Mouse (Mus musculus) embryonic facial prominence, embryonic 10.5 days (tissue): ENCODE measurements around the gene Shisa8. TPM values are rescaled to one million over a fixed set of nuclear protein-coding genes. Genes with fewer than 3 reads are reported as not detected.
"Not testable (repeated sequence)": the region's sequence is repeated elsewhere in the genome, so short reads cannot be mapped to it uniquely, and the experiment has no call there.

Experiments used
- DNase-seq: peaks from one replicate; pipeline ENCODE4 v3.0.0-alpha.2; 2017; ENCODE audit warnings: low spot score
- H3K27ac ChIP-seq: fragments of 300-500 bp; sonication (generic); replicated peaks from 2 replicates; pipeline ENCODE4 v1.5.1; 2016; ENCODE audit warnings: mild to moderate bottlenecking
- H3K27me3 ChIP-seq: fragments of 300-500 bp; sonication (generic); replicated peaks from 2 replicates; pipeline ENCODE4 v1.6.1; 2016; ENCODE audit warnings: low read depth, mild to moderate bottlenecking; ENCODE audit not compliant: poor library complexity, severe bottlenecking
- H3K36me3 ChIP-seq: fragments of 300-500 bp; sonication (generic); replicated peaks from 2 replicates; pipeline ENCODE4 v1.6.1; 2016; ENCODE audit warnings: mild to moderate bottlenecking, moderate library complexity
- H3K4me1 ChIP-seq: fragments of 300-500 bp; sonication (generic); 2 replicates; pipeline ENCODE4 v1.6.1; 2016
- H3K4me3 ChIP-seq: fragments of 300-500 bp; sonication (generic); 2 replicates; pipeline ENCODE4 v1.5.1; 2016; ENCODE audit warnings: mild to moderate bottlenecking, moderate library complexity
- H3K9me3 ChIP-seq: fragments of 300-500 bp; sonication (generic); 2 replicates; pipeline ENCODE4 v1.6.1; 2016; ENCODE audit warnings: mild to moderate bottlenecking
- WGBS: fragments of 180-500 bp; shearing (Covaris S2); methylation state at CpG from one replicate; pipeline ENCODE4 v1.1.7; 2016; 5-methylcytosine and 5-hydroxymethylcytosine counted together
- polyA plus RNA-seq: library from polyadenylated mRNA; unstranded; fragments of >200 nt; fragmentation: Nextera tagmentation; extraction: Ambion mirVana; gene quantifications from 2 replicates; pipeline ENCODE4 v1.2.1, GENCODE M21; 2016

Gene Shisa8
- 0.35 and 0.38 TPM in 2 replicates for polyA plus RNA-seq

GRCm38 (mm10) chr15:82212752-82213063 lies at the start of gene Shisa8:
Gene Shisa8 (minus strand): TSS chr15:82212815.
- peaks cover 59% of the 10 kb centered on the region for H3K4me1 ChIP-seq
- H3K27me3 ChIP-seq: peaks cover 98% of the 10 kb centered on the region
- H3K36me3 ChIP-seq: no peaks in the 10 kb centered on the region
- H3K27ac ChIP-seq: peak within 1 kb of the TSS; percentile 55; the same call in 1 of the 2 replicates
- H3K9me3 ChIP-seq: no peaks in the 10 kb centered on the region
- peak; percentile 65 for DNase-seq
- H3K4me3 ChIP-seq: peak within 1 kb of the TSS; percentile 61
- under 1% methylated on average over 34 of the region's 34 CpGs for WGBS

- 11% methylated on average over 16 of the region's 16 CpGs for WGBS
- peaks cover 36% of the 10 kb centered on the region for H3K27me3 ChIP-seq
- peaks cover 24% of the 10 kb centered on the region for H3K4me1 ChIP-seq
- peak; percentile 86 for DNase-seq
- no peak overlapping the region for H3K27ac ChIP-seq
- no peaks in the 10 kb centered on the region for H3K9me3 ChIP-seq
- no peaks in the 10 kb centered on the region for H3K36me3 ChIP-seq
- H3K4me3 ChIP-seq: no peak overlapping the region
These were observed 46.9 kb upstream of the Shisa8 start for GRCm38 (mm10) chr15:82259510-82259909.

- peaks cover 21% of the 10 kb centered on the region for H3K27me3 ChIP-seq
- peak overlapping the region; percentile 42; the same call in 1 of the 2 replicates for H3K4me3 ChIP-seq
- 21% methylated on average over 10 of the region's 10 CpGs for WGBS
- peak overlapping the region; percentile 57 for H3K27ac ChIP-seq
- H3K9me3 ChIP-seq: peaks cover 3% of the 10 kb centered on the region; the same call in 1 of the 2 replicates
- no peaks in the 10 kb centered on the region for H3K36me3 ChIP-seq
- DNase-seq: peak; percentile 36
- peaks cover 22% of the 10 kb centered on the region for H3K4me1 ChIP-seq
These were observed 43.3 kb upstream of the Shisa8 start for GRCm38 (mm10) chr15:82255944-82256383.

- no peak overlapping the region for H3K4me3 ChIP-seq
- 46% methylated on average over 4 of the region's 4 CpGs for WGBS
- no peak overlapping the region for H3K27ac ChIP-seq
- peaks cover 3% of the 10 kb centered on the region; the same call in 1 of the 2 replicates for H3K9me3 ChIP-seq
- peaks cover 16% of the 10 kb centered on the region for H3K27me3 ChIP-seq
- no peaks in the 10 kb centered on the region for H3K36me3 ChIP-seq
- DNase-seq: no peak
- H3K4me1 ChIP-seq: peaks cover 22% of the 10 kb centered on the region
These were observed 42.6 kb upstream of the Shisa8 start for GRCm38 (mm10) chr15:82255248-82255647.

GRCm38 (mm10) chr15:82252097-82252496 lies 39.5 kb upstream of the Shisa8 start, which contains the start of gene 1500009C09Rik:
Gene 1500009C09Rik (plus strand): TSS chr15:82252397.
- Histone ChIP-seq H3K4me3 (no peak within 1 kb of the TSS), H3K27ac (no peak within 1 kb of the TSS), H3K27me3 (peaks cover 6% of the 10 kb centered on the region), H3K36me3 (no peaks in the 10 kb centered on the region), H3K4me1 (peaks cover 20% of the 10 kb centered on the region), H3K9me3 (peaks cover 3% of the 10 kb centered on the region; the same call in 1 of the 2 replicates)
- WGBS: 89% methylated on average over 6 of the region's 6 CpGs
- no peak for DNase-seq

- peaks cover 6% of the 10 kb centered on the region; the same call in 1 of the 2 replicates for H3K27me3 ChIP-seq
- H3K27ac ChIP-seq: no peak overlapping the region
- H3K9me3 ChIP-seq: peaks cover 3% of the 10 kb centered on the region; the same call in 1 of the 2 replicates
- no peaks in the 10 kb centered on the region for H3K36me3 ChIP-seq
- no peak overlapping the region for H3K4me3 ChIP-seq
- no peak for DNase-seq
- WGBS: 93% methylated on average over 3 of the region's 3 CpGs
- peaks cover 15% of the 10 kb centered on the region for H3K4me1 ChIP-seq
These were observed 39.0 kb upstream of the Shisa8 start for GRCm38 (mm10) chr15:82251579-82251978.

GRCm38 (mm10) chr15:82247131-82247776 lies 34.6 kb upstream of the Shisa8 start:
- WGBS: 81% methylated on average over 3 of the region's 3 CpGs
- Histone ChIP-seq H3K9me3 (peaks cover 3% of the 10 kb centered on the region; the same call in 1 of the 2 replicates), H3K27me3 (no peaks in the 10 kb centered on the region), H3K36me3 (no peaks in the 10 kb centered on the region), H3K4me1 (peaks cover 11% of the 10 kb centered on the region), H3K27ac (no peak overlapping the region), H3K4me3 (no peak overlapping the region)
- DNase-seq: no peak

GRCm38 (mm10) chr15:82244805-82245161 lies 32.2 kb upstream of the Shisa8 start:
- not testable (repeated sequence) for H3K9me3 ChIP-seq, H3K36me3 ChIP-seq, DNase-seq, H3K27me3 ChIP-seq
- peak overlapping the region; percentile 73 for H3K4me3 ChIP-seq
- 23% methylated on average over 9 of the region's 9 CpGs for WGBS
- peaks cover 11% of the 10 kb centered on the region for H3K4me1 ChIP-seq
- H3K27ac ChIP-seq: peak overlapping the region; percentile 92

- Histone ChIP-seq H3K9me3 (no peaks in the 10 kb centered on the region), H3K4me1 (peaks cover 11% of the 10 kb centered on the region), H3K4me3 (peak within 1 kb of the TSS; percentile 73), H3K36me3 (peaks cover 5% of the 10 kb centered on the region), H3K27ac (peak within 1 kb of the TSS; percentile 92), H3K27me3 (no peaks in the 10 kb centered on the region)
- DNase-seq: peak; percentile 95
- under 1% methylated on average over 65 of the region's 65 CpGs for WGBS
These were observed 31.6 kb upstream of the Shisa8 start, which contains the start of gene Cenpm for GRCm38 (mm10) chr15:82244115-82244804. Gene Cenpm (minus strand): TSS chr15:82244748.

- no peaks in the 10 kb centered on the region for H3K9me3 ChIP-seq
- peaks cover 11% of the 10 kb centered on the region for H3K4me1 ChIP-seq
- DNase-seq: no peak
- peaks cover 11% of the 10 kb centered on the region for H3K36me3 ChIP-seq
- H3K4me3 ChIP-seq: peak overlapping the region; percentile 73
- no peaks in the 10 kb centered on the region for H3K27me3 ChIP-seq
- 9% methylated on average over 12 of the region's 12 CpGs for WGBS
- H3K27ac ChIP-seq: peak overlapping the region; percentile 92
These were observed 31.1 kb upstream of the Shisa8 start for GRCm38 (mm10) chr15:82243742-82244114.

GRCm38 (mm10) chr15:82243311-82243710 lies 30.7 kb upstream of the Shisa8 start:
- Histone ChIP-seq H3K9me3 (no peaks in the 10 kb centered on the region), H3K4me1 (peaks cover 11% of the 10 kb centered on the region), H3K27me3 (no peaks in the 10 kb centered on the region), H3K4me3 (peak overlapping the region; percentile 73), H3K36me3 (peaks cover 15% of the 10 kb centered on the region), H3K27ac (0 out of 2 replicates have a peak overlapping the region, but pooled peaks have one; percentile 92)
- no peak for DNase-seq
- 82% methylated on average over 3 of the region's 3 CpGs for WGBS

- no peaks in the 10 kb centered on the region for H3K9me3 ChIP-seq
- H3K4me3 ChIP-seq: no peak overlapping the region
- H3K27ac ChIP-seq: no peak overlapping the region
- peaks cover 11% of the 10 kb centered on the region for H3K4me1 ChIP-seq
- peak; percentile 84 for DNase-seq
- 23% methylated on average over 5 of the region's 5 CpGs for WGBS
- peaks cover 40% of the 10 kb centered on the region for H3K36me3 ChIP-seq
- H3K27me3 ChIP-seq: no peaks in the 10 kb centered on the region
These were observed 23.9 kb upstream of the Shisa8 start for GRCm38 (mm10) chr15:82236565-82236964.

GRCm38 (mm10) chr15:82235661-82236060 lies 23.0 kb upstream of the Shisa8 start:
- H3K4me1 ChIP-seq: peaks cover 17% of the 10 kb centered on the region
- DNase-seq: no peak
- no peaks in the 10 kb centered on the region for H3K27me3 ChIP-seq
- 71% methylated on average over 10 of the region's 10 CpGs for WGBS
- H3K36me3 ChIP-seq: peaks cover 40% of the 10 kb centered on the region
- H3K27ac ChIP-seq: no peak overlapping the region
- H3K4me3 ChIP-seq: no peak overlapping the region
- no peaks in the 10 kb centered on the region for H3K9me3 ChIP-seq
